Mouse (Mus musculus) neural tube, embryonic 14.5 days (tissue): ENCODE results near the gene Qtrt1. TPM values are rescaled to one million over a fixed set of nuclear protein-coding genes. Genes with fewer than 3 reads are reported as not detected.

Experiments
- ATAC-seq: fragments of 200-750 bp; cut with Nextera tagmentation; 2 replicates; pipeline ENCODE4 v1.8.0; 2017; ENCODE audit warnings: low read depth, mild to moderate bottlenecking, moderate TSS enrichment, moderate library complexity
- H3K27ac ChIP-seq: fragments of 300-500 bp; sonication (generic); 2 replicates; pipeline ENCODE4 v1.5.1; 2014; ENCODE audit warnings: low read depth, mild to moderate bottlenecking, control low read depth, low read length, moderate library complexity, mixed read lengths
- H3K27me3 ChIP-seq: fragments of 300-500 bp; sonication (generic); 2 replicates; pipeline ENCODE4 v1.6.1; 2014; ENCODE audit warnings: low read length; ENCODE audit not compliant: control insufficient read depth, insufficient read depth
- H3K36me3 ChIP-seq: fragments of 300-500 bp; sonication (generic); 2 replicates; pipeline ENCODE4 v1.6.1; 2014; ENCODE audit warnings: low read length, mixed read lengths; ENCODE audit not compliant: control insufficient read depth, insufficient read depth
- H3K4me1 ChIP-seq: fragments of 300-500 bp; sonication (generic); 2 replicates; pipeline ENCODE4 v1.6.1; 2014; ENCODE audit warnings: low read length; ENCODE audit not compliant: control insufficient read depth, insufficient read depth
- H3K4me2 ChIP-seq: fragments of 300-500 bp; sonication (generic); 2 replicates; pipeline ENCODE4 v1.6.1; 2014; ENCODE audit warnings: mild to moderate bottlenecking, low read depth, low read length, control low read depth
- H3K4me3 ChIP-seq: fragments of 300-500 bp; sonication (generic); 2 replicates; pipeline ENCODE4 v1.5.1; 2014; ENCODE audit warnings: low read depth, low read length, control low read depth, mixed read lengths
- H3K9ac ChIP-seq: fragments of 300-500 bp; sonication (generic); replicated peaks from 2 replicates; pipeline ENCODE4 v1.6.1; 2014; ENCODE audit warnings: low read depth, mild to moderate bottlenecking, control low read depth, low read length, mixed read lengths
- H3K9me3 ChIP-seq: fragments of 300-500 bp; sonication (generic); 2 replicates; pipeline ENCODE4 v1.6.1; 2016; ENCODE audit warnings: low read length; ENCODE audit not compliant: control insufficient read depth
- WGBS: fragments of 180-500 bp; shearing (Covaris S2); extraction: QIAGEN DNeasy Blood & Tissue Kit; methylation state at CpG from one replicate; pipeline ENCODE4 v1.1.7; 2014; 5-methylcytosine and 5-hydroxymethylcytosine counted together
- polyA plus RNA-seq: library from polyadenylated mRNA; unstranded; fragments of >200 nt; fragmentation: Nextera tagmentation; extraction: Ambion mirVana; gene quantifications from 2 replicates; pipeline ENCODE4 v1.2.1, GENCODE M21; 2014

Gene Qtrt1
- polyA plus RNA-seq, 1 experiment from 2014 or later, result 48.9 TPM

- WGBS, result 85% methylated on average over 3 of the region's 3 CpGs
- no peaks in the 10 kb centered on the region for H3K36me3 ChIP-seq
- no peak overlapping the region for H3K27ac ChIP-seq
- H3K9me3 ChIP-seq, result no peaks in the 10 kb centered on the region
- no peak for ATAC-seq
- H3K4me3 ChIP-seq, result no peak overlapping the region
- no peak overlapping the region for H3K9ac ChIP-seq
- no peaks in the 10 kb centered on the region for H3K27me3 ChIP-seq
- no peak overlapping the region for H3K4me2 ChIP-seq
- no peaks in the 10 kb centered on the region for H3K4me1 ChIP-seq
These were observed 38.6 kb downstream of the Qtrt1 start for GRCm38 (mm10) chr9:21450270-21450669.

DNA sequence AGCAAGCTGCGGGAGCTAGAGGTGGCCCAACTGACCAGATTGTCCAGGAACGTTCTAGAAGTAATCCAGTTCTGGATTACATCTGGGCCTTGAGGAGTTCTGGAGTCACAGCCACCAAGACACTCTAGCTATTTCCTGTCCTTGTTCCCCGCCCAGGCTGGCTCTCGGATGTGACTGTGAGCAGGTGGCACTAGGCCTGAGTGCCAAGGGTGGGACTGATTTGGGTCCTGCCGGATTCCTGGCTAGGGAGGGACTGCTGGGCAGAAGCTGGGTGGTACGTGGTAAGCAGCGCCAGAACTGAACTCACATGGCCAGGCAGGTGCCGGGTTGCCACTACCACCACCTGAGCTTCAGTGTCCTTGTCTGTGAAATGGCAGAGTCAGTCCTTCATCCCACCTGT is 39.8 kb downstream of the Qtrt1 start:
- Histone ChIP-seq H3K9ac (no peak overlapping the region), H3K9me3 (no peaks in the 10 kb centered on the region), H3K27me3 (no peaks in the 10 kb centered on the region), H3K36me3 (no peaks in the 10 kb centered on the region), H3K27ac (no peak overlapping the region), H3K4me2 (no peak overlapping the region), H3K4me3 (no peak overlapping the region), H3K4me1 (no peaks in the 10 kb centered on the region)
- ATAC-seq, result no peak
- WGBS, result 92% methylated on average over 8 of the region's 8 CpGs

GRCm38 (mm10) chr9:21451870-21452269 is 40.2 kb downstream of the Qtrt1 start:
- Histone ChIP-seq H3K4me2 (no peak overlapping the region), H3K27ac (no peak overlapping the region), H3K36me3 (no peaks in the 10 kb centered on the region), H3K9me3 (no peaks in the 10 kb centered on the region), H3K4me3 (no peak overlapping the region), H3K27me3 (no peaks in the 10 kb centered on the region), H3K4me1 (no peaks in the 10 kb centered on the region), H3K9ac (no peak overlapping the region)
- ATAC-seq, result no peak
- WGBS, result 92% methylated on average over 8 of the region's 8 CpGs

GRCm38 (mm10) chr9:21453003-21453402 is 41.4 kb downstream of the Qtrt1 start:
- no peak for ATAC-seq
- no peaks in the 10 kb centered on the region for H3K9me3 ChIP-seq
- 94% methylated on average over 7 of the region's 7 CpGs for WGBS

DNA sequence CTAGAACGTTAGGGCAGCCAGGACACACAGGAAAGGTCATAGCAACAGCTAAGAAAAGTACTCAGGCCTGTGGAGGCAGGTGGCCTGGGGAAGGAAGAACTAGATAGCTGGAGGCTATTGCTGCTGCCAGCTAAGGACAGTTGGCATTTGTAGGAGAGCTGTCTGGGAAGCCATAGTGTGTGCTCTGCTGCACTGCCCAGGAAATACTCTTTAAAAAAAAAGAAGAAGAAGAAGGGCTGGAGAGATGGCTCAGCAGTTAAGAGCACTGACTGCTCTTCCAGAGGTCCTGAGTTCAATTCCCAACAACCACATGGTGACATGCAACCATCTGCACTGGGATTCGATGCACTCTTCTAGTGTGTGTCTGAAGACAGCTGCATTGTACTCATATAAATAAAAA is 41.8 kb downstream of the Qtrt1 start:
- no peaks in the 10 kb centered on the region for H3K27me3 ChIP-seq
- H3K4me1 ChIP-seq, result no peaks in the 10 kb centered on the region
- WGBS, result 94% methylated on average over 2 of the region's 2 CpGs
- no peak for ATAC-seq
- no peak overlapping the region for H3K4me3 ChIP-seq
- no peak overlapping the region for H3K9ac ChIP-seq
- no peak overlapping the region for H3K4me2 ChIP-seq
- H3K27ac ChIP-seq, result no peak overlapping the region
- no peaks in the 10 kb centered on the region for H3K9me3 ChIP-seq
- H3K36me3 ChIP-seq, result no peaks in the 10 kb centered on the region

More at GRCm38 (mm10) chr9:21453003-21453402, 41.4 kb downstream of the Qtrt1 start:
- no peaks in the 10 kb centered on the region for H3K4me1 ChIP-seq
- no peak overlapping the region for H3K4me3 ChIP-seq
- no peaks in the 10 kb centered on the region for H3K36me3 ChIP-seq
- H3K9ac ChIP-seq, result no peak overlapping the region
- no peaks in the 10 kb centered on the region for H3K27me3 ChIP-seq
- H3K27ac ChIP-seq, result no peak overlapping the region
- no peak overlapping the region for H3K4me2 ChIP-seq

- H3K27ac ChIP-seq, result no peak overlapping the region
- ATAC-seq, result no peak
- H3K4me3 ChIP-seq, result no peak overlapping the region
- H3K27me3 ChIP-seq, result no peaks in the 10 kb centered on the region
- WGBS, result 71% methylated on average over 4 of the region's 4 CpGs
- no peaks in the 10 kb centered on the region for H3K36me3 ChIP-seq
- H3K9me3 ChIP-seq, result no peaks in the 10 kb centered on the region
- no peaks in the 10 kb centered on the region for H3K4me1 ChIP-seq
- H3K9ac ChIP-seq, result no peak overlapping the region
- H3K4me2 ChIP-seq, result no peak overlapping the region
These were observed 42.9 kb downstream of the Qtrt1 start for GRCm38 (mm10) chr9:21454556-21454955.

GRCm38 (mm10) chr9:21455103-21455770 is 43.6 kb downstream of the Qtrt1 start:
- H3K4me1 ChIP-seq, result no peaks in the 10 kb centered on the region
- H3K36me3 ChIP-seq, result no peaks in the 10 kb centered on the region
- ATAC-seq, result no peak
- no peak overlapping the region for H3K4me2 ChIP-seq
- no peak overlapping the region for H3K9ac ChIP-seq
- 47% methylated on average over 4 of the region's 4 CpGs for WGBS
- no peaks in the 10 kb centered on the region for H3K27me3 ChIP-seq
- H3K4me3 ChIP-seq, result no peak overlapping the region
- no peak overlapping the region for H3K27ac ChIP-seq
- no peaks in the 10 kb centered on the region for H3K9me3 ChIP-seq

GRCm38 (mm10) chr9:21456246-21456929 is 44.8 kb downstream of the Qtrt1 start:
- Histone ChIP-seq H3K4me3 (no peak overlapping the region), H3K4me2 (no peak overlapping the region), H3K9ac (no peak overlapping the region), H3K9me3 (no peaks in the 10 kb centered on the region), H3K27me3 (no peaks in the 10 kb centered on the region), H3K27ac (no peak overlapping the region), H3K4me1 (no peaks in the 10 kb centered on the region), H3K36me3 (no peaks in the 10 kb centered on the region)
- ATAC-seq, result no peak
- 83% methylated on average over 7 of the region's 7 CpGs for WGBS

DNA sequence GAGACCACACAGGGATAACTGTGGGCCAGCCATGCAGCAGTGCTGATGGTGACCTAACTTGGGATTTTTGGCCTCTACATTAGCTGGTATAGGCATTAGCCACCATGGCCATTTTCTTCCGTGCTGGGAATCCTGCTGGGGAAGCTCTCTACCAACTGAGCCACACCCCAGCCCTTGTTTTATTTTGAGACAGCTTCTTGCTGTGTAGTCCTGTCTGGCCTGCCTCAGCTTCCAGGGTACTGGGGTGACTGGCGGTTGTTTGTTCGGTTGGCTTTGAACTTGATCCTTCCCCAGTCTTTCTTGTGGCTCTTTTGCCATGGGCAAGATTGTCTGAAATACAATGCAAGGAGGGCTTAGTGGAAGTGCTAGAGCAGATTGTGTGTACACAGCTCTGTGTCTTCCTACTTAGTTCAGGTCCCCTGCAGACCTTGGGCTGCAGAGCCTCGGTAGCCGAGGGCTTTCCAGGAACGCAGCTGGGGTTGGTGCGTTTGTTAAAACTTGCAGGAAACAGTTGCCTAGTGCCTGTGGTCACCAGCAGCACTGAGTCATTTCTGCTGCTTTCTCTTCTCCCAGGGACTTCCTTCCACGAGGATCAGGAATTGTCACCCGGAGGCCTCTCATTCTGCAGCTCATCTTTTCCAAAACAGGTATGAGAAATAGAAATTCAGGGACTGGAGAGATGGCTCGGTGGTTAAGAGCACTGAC is 45.4 kb downstream of the Qtrt1 start:
- 85% methylated on average over 10 of the region's 10 CpGs for WGBS
- Histone ChIP-seq H3K36me3 (no peaks in the 10 kb centered on the region), H3K4me1 (no peaks in the 10 kb centered on the region), H3K9ac (no peak overlapping the region), H3K9me3 (no peaks in the 10 kb centered on the region), H3K4me2 (no peak overlapping the region), H3K27ac (no peak overlapping the region), H3K27me3 (no peaks in the 10 kb centered on the region), H3K4me3 (no peak overlapping the region)
- ATAC-seq, result no peak
